8 mouse cellular contexts compared by ENCODE assay signal in genomic region chr3:146345308-146345780, GRCm38 (mm10). TPM values are rescaled to one million over a fixed set of nuclear protein-coding genes. Genes with fewer than 3 reads are reported as not detected.
A peak's percentile ranks its signal among the peaks of the same experiment; 100 is the strongest.
DNase-seq lines count a peak whose midpoint lies in the region; ATAC-seq and TF ChIP-seq lines count a peak whose summit lies in the region.

No protein-coding gene starts in this region.

- H3K9ac ChIP-seq in intestine, embryonic 14.5 days (ENCODE audit: low read length): no peak overlapping the region
- H3K9ac ChIP-seq in limb, embryonic 11.5 days (ENCODE audit: low read length): no peak overlapping the region
- peak overlapping the region; percentile 56 for H3K9ac ChIP-seq in midbrain, embryonic 13.5 days (replicated peaks)

- no peak for TF ChIP-seq POLR2A in thymus, adult 2 months (IDR thresholded peaks at IDR 0.05; ENCODE audit: control insufficient read depth, extremely low read depth, insufficient read depth, low read length, poor library complexity)
- no peak for TF ChIP-seq POLR2A in spleen, adult 2 months (IDR thresholded peaks at IDR 0.05; ENCODE audit: low read depth, low read length)

- no peaks in the 10 kb centered on the region for H3K36me3 ChIP-seq in thymus, adult 2 months (ENCODE audit: control insufficient read depth, insufficient read depth, low read length)
- no peaks in the 10 kb centered on the region for H3K36me3 ChIP-seq in intestine, embryonic 14.5 days (ENCODE audit: control insufficient read depth, insufficient read depth, low read length)
- H3K36me3 ChIP-seq in limb, embryonic 11.5 days (ENCODE audit: control insufficient read depth, insufficient read depth, low read length): no peaks in the 10 kb centered on the region
- H3K36me3 ChIP-seq in midbrain, embryonic 13.5 days: no peaks in the 10 kb centered on the region
- H3K36me3 ChIP-seq in spleen, adult 2 months (ENCODE audit: control insufficient read depth, insufficient read depth, low read length): no peaks in the 10 kb centered on the region

- peak; percentile 76 for ATAC-seq in intestine, embryonic 14.5 days (replicated peaks; ENCODE audit: low FRiP score, low TSS enrichment, low read depth)
- ATAC-seq in limb, embryonic 11.5 days (ENCODE audit: insufficient number of reproducible peaks, low FRiP score, low TSS enrichment, low read depth): no peak
- ATAC-seq in midbrain, embryonic 13.5 days: peak; percentile 88

- no peaks in the 10 kb centered on the region for H3K27me3 ChIP-seq in thymus, adult 2 months (ENCODE audit: control insufficient read depth, insufficient read depth, low read length)
- no peaks in the 10 kb centered on the region for H3K27me3 ChIP-seq in intestine, embryonic 14.5 days (replicated peaks; ENCODE audit: control insufficient read depth, insufficient read depth, low read length)
- no peaks in the 10 kb centered on the region for H3K27me3 ChIP-seq in limb, embryonic 11.5 days (ENCODE audit: control insufficient read depth, insufficient read depth, low read length)
- H3K27me3 ChIP-seq in midbrain, embryonic 13.5 days: 0 out of 2 replicates have a peak, but pooled peaks cover 4% of the 10 kb centered on the region
- no peaks in the 10 kb centered on the region for H3K27me3 ChIP-seq in spleen, adult 2 months (ENCODE audit: control insufficient read depth, insufficient read depth, low read length)

- WGBS in thymus, adult 2 months: 8% methylated on average over 18 of the region's 18 CpGs
- 3% methylated on average over 18 of the region's 18 CpGs for WGBS in intestine, embryonic 14.5 days
- WGBS in limb, embryonic 11.5 days: 13% methylated on average over 18 of the region's 18 CpGs
- WGBS in midbrain, embryonic 13.5 days: 4% methylated on average over 18 of the region's 18 CpGs
- WGBS in spleen, adult 2 months: 9% methylated on average over 18 of the region's 18 CpGs

- H3K27ac ChIP-seq in thymus, adult 2 months (ENCODE audit: control insufficient read depth, insufficient read depth, low read length): no peak overlapping the region
- H3K27ac ChIP-seq in intestine, embryonic 14.5 days (ENCODE audit: low read depth): no peak overlapping the region
- no peak overlapping the region for H3K27ac ChIP-seq in limb, embryonic 11.5 days (replicated peaks; ENCODE audit: low read depth, low read length)
- H3K27ac ChIP-seq in midbrain, embryonic 13.5 days: peak overlapping the region; percentile 77
- no peak overlapping the region for H3K27ac ChIP-seq in spleen, adult 2 months (ENCODE audit: insufficient read depth, low read length)

- no peaks in the 10 kb centered on the region for H3K9me3 ChIP-seq in intestine, embryonic 14.5 days (ENCODE audit: control insufficient read depth, low read length)
- no peaks in the 10 kb centered on the region for H3K9me3 ChIP-seq in limb, embryonic 11.5 days (ENCODE audit: control insufficient read depth, low read length)
- H3K9me3 ChIP-seq in midbrain, embryonic 13.5 days: no peaks in the 10 kb centered on the region

- peak; percentile 47 for DNase-seq in thymus, adult 2 months
- DNase-seq in thymus, adult 18-20 months: no peak
- peak; percentile 70 to 71 for DNase-seq in cerebellum, postnatal 36 days
- peak; percentile 71 for DNase-seq in gastrocnemius, postnatal 10 days
- DNase-seq in intestine, embryonic 14.5 days (ENCODE audit: low spot score): peak; percentile 88
- DNase-seq in limb, embryonic 11.5 days (ENCODE audit: low spot score): peak; percentile 83
- peak in 1 of 2 experiments; percentile 18 for DNase-seq in spleen, adult 2 months (ENCODE audit: low read depth in 1 of 2, low spot score in 2 of 2)

- H3K4me3 ChIP-seq in thymus, adult 2 months (ENCODE audit: control insufficient read depth, insufficient read depth, low read length): no peak overlapping the region
- H3K4me3 ChIP-seq in intestine, embryonic 14.5 days (ENCODE audit: low read depth, low read length): peak overlapping the region; percentile 30
- H3K4me3 ChIP-seq in limb, embryonic 11.5 days (ENCODE audit: low read depth, low read length): no peak overlapping the region
- peak overlapping the region; percentile 35 for H3K4me3 ChIP-seq in midbrain, embryonic 13.5 days (replicated peaks)
- H3K4me3 ChIP-seq in spleen, adult 2 months (ENCODE audit: extremely low read depth, insufficient read depth, insufficient read length): no peak overlapping the region

- TF ChIP-seq CTCF in thymus, adult 2 months (IDR thresholded peaks at IDR 0.05; ENCODE audit: borderline replicate concordance, control insufficient read depth, extremely low read depth, insufficient read depth, low read length, poor library complexity): peak; percentile 82
- peak; percentile 92 for TF ChIP-seq CTCF in spleen, adult 2 months (IDR thresholded peaks at IDR 0.05; ENCODE audit: extremely low read depth, insufficient read depth, insufficient read length, insufficient replicate concordance)

- H3K4me2 ChIP-seq in intestine, embryonic 14.5 days (ENCODE audit: low read length): peak overlapping the region; percentile 42
- H3K4me2 ChIP-seq in limb, embryonic 11.5 days (ENCODE audit: low read depth, severe bottlenecking): peak overlapping the region; percentile 22; the same call in 1 of the 2 replicates
- peak overlapping the region; percentile 51 for H3K4me2 ChIP-seq in midbrain, embryonic 13.5 days (replicated peaks)

- no peaks in the 10 kb centered on the region for H3K4me1 ChIP-seq in thymus, adult 2 months (replicated peaks; ENCODE audit: control insufficient read depth, insufficient read depth, low read length)
- H3K4me1 ChIP-seq in intestine, embryonic 14.5 days (replicated peaks; ENCODE audit: control insufficient read depth, insufficient read depth, low read length): peaks cover 4% of the 10 kb centered on the region; the same call in 1 of the 2 replicates
- H3K4me1 ChIP-seq in limb, embryonic 11.5 days (ENCODE audit: control insufficient read depth, insufficient read depth, low read length): peaks cover 2% of the 10 kb centered on the region; the same call in 1 of the 2 replicates
- H3K4me1 ChIP-seq in midbrain, embryonic 13.5 days (replicated peaks): peaks cover 15% of the 10 kb centered on the region
- H3K4me1 ChIP-seq in spleen, adult 2 months (ENCODE audit: control insufficient read depth, insufficient read depth, insufficient read length): no peaks in the 10 kb centered on the region

RNA-seq across cellular contexts. Expression of gene Ssx2ip, which starts 59.1 kb away (rescaled TPM):
- polyA plus RNA-seq in thymus, adult 2 months (2012; rRNA removed): 5.4 and 7.2 TPM in 2 replicates
- total RNA-seq in gastrocnemius, postnatal 10 days (2021): 10 to 100 TPM; 16.2 to 17.5 TPM
- 36.3 and 38.1 TPM in 2 replicates for polyA plus RNA-seq in intestine, embryonic 14.5 days (2014; fragmentation: Nextera tagmentation; extraction: Ambion mirVana)
- polyA plus RNA-seq in limb, embryonic 11.5 days (2014; fragmentation: Nextera tagmentation; extraction: Ambion mirVana): 21.4 and 23.1 TPM in 2 replicates
- polyA plus RNA-seq in midbrain, embryonic 13.5 days (2015; fragmentation: Nextera tagmentation; extraction: Ambion mirVana): 15.5 and 16.4 TPM in 2 replicates
- polyA plus RNA-seq in spleen, adult 2 months (2012; rRNA removed): 1.6 and 2.1 TPM in 2 replicates

Comparison
In these comparisons a context has a peak if more than half of its experiments do, and no peak if none do; other contexts are left out.
1. DNase-seq: peak in thymus, adult 2 months (single experiment), cerebellum, postnatal 36 days (2 of 2), gastrocnemius, postnatal 10 days (single experiment), intestine, embryonic 14.5 days (single experiment) and limb, embryonic 11.5 days (single experiment); none in thymus, adult 18-20 months (0 of 2).
2. H3K4me3 ChIP-seq: peak in intestine, embryonic 14.5 days (single experiment) and midbrain, embryonic 13.5 days (single experiment); none in thymus, adult 2 months (single experiment), limb, embryonic 11.5 days (single experiment) and spleen, adult 2 months (single experiment).
3. Peak in every context shown above with its lines, with median percentiles within 50 percentile points of each other: H3K4me2 ChIP-seq.